Mouse (Mus musculus) myocyte (in vitro differentiated cells): ENCODE results near the gene Slc6a4. TPM values are rescaled to one million over a fixed set of nuclear protein-coding genes. Genes with fewer than 3 reads are reported as not detected.
A peak's percentile ranks its signal among the peaks of the same experiment; 100 is the strongest.

Source experiments
- H3K27me3 ChIP-seq: one replicate; pipeline ENCODE4 v1.6.1; 2011; ENCODE audit not compliant: control insufficient read depth, insufficient read depth, insufficient read length
- H3K36me3 ChIP-seq: one replicate; pipeline ENCODE4 v1.6.1; 2011; ENCODE audit not compliant: control insufficient read depth, insufficient read depth
- H3K4me2 ChIP-seq: one replicate; pipeline ENCODE4 v1.6.1; 2011; ENCODE audit warnings: low read depth, control low read depth
- H3K4me3 ChIP-seq: one replicate; pipeline ENCODE4 v1.5.1; 2011; ENCODE audit warnings: mild to moderate bottlenecking, control low read depth, moderate library complexity
- H3K79me2 ChIP-seq: one replicate; pipeline ENCODE4 v1.6.1; 2011; ENCODE audit not compliant: control insufficient read depth, insufficient read depth
- H3ac ChIP-seq: one replicate; pipeline ENCODE4 v1.6.1; 2011; ENCODE audit not compliant: control insufficient read depth, insufficient read length
- E2F4 ChIP-seq: IDR thresholded peaks from one replicate; pipeline ENCODE4 v1.6.1; 2011; ENCODE audit warnings: mild to moderate bottlenecking, control low read depth, moderate library complexity; ENCODE audit not compliant: insufficient read depth
- MAX ChIP-seq: IDR thresholded peaks from one replicate; pipeline ENCODE4 v1.6.1; 2011; ENCODE audit warnings: low read depth, mild to moderate bottlenecking, control low read depth
- MYOD1 ChIP-seq, 3 experiments: IDR thresholded peaks; one replicate each; pipeline ENCODE4 v1.6.1; 2011; ENCODE audit warnings: control low read depth in 2 of 3, low read depth in 2 of 3, mild to moderate bottlenecking in 2 of 3, moderate library complexity in 1 of 3; ENCODE audit not compliant: insufficient read length in 2 of 3, control insufficient read depth in 1 of 3
- MYOG ChIP-seq, 3 experiments: IDR thresholded peaks; one replicate each; pipeline ENCODE4 v1.6.1; 2011; ENCODE audit warnings: control low read depth in 2 of 3, low read depth in 2 of 3, mild to moderate bottlenecking in 2 of 3; ENCODE audit not compliant: insufficient read length in 2 of 3, control insufficient read depth in 1 of 3, insufficient read depth in 1 of 3
- POLR2A ChIP-seq: IDR thresholded peaks from one replicate; pipeline ENCODE4 v1.6.1; 2011; ENCODE audit warnings: low read depth, mild to moderate bottlenecking, control low read depth, moderate library complexity; ENCODE audit not compliant: insufficient read length
- POLR2AphosphoS2 ChIP-seq: IDR thresholded peaks from one replicate; pipeline ENCODE4 v1.6.1; 2011; ENCODE audit warnings: low read depth, control low read depth; ENCODE audit not compliant: insufficient read length
- REST ChIP-seq: IDR thresholded peaks from one replicate; pipeline ENCODE4 v1.6.1; 2011; ENCODE audit warnings: mild to moderate bottlenecking, control low read depth, moderate library complexity; ENCODE audit not compliant: insufficient read depth, insufficient read length
- SRF ChIP-seq: IDR thresholded peaks from one replicate; pipeline ENCODE4 v1.6.1; 2011; ENCODE audit warnings: low read depth; ENCODE audit not compliant: control insufficient read depth, insufficient read length
- TCF12 ChIP-seq: IDR thresholded peaks from one replicate; pipeline ENCODE4 v1.6.1; 2011; ENCODE audit warnings: mild to moderate bottlenecking, control low read depth; ENCODE audit not compliant: poor library complexity, insufficient read depth, severe bottlenecking
- TCF3 ChIP-seq: IDR thresholded peaks from one replicate; pipeline ENCODE4 v1.6.1; 2011; ENCODE audit warnings: low read depth, control low read depth; ENCODE audit not compliant: insufficient read length
- USF1 ChIP-seq: IDR thresholded peaks from one replicate; pipeline ENCODE4 v1.6.1; 2011; ENCODE audit warnings: low read depth, mild to moderate bottlenecking, control low read depth, moderate library complexity
- polyA plus RNA-seq: library from polyadenylated mRNA; unstranded; fragments of >200 nt; fragmentation: generic; extraction: Trizol; gene quantifications from one replicate; pipeline ENCODE4 v1.2.1, GENCODE M21; 2012; ENCODE audit warnings: missing spikeins

The Slc6a4 gene
- polyA plus RNA-seq, 1 experiment, result not detected

- TF ChIP-seq POLR2AphosphoS2 (no peak), TCF3 (no peak), MAX (no peak), REST (no peak), SRF (no peak), USF1 (no peak), E2F4 (no peak), TCF12 (no peak), MYOG (IDR thresholded peaks at IDR 0.05; ENCODE audit: control insufficient read depth in 1 of 3, insufficient read depth in 1 of 3, insufficient read length in 2 of 3, low read depth in 2 of 3) (no peak), POLR2A (no peak), MYOD1 (IDR thresholded peaks at IDR 0.05; ENCODE audit: control insufficient read depth in 1 of 3, insufficient read length in 2 of 3, low read depth in 2 of 3) (no peak)
- H3K4me3 ChIP-seq, result peak overlapping the region; percentile 99
- no peak overlapping the region for H3K4me2 ChIP-seq
- H3K79me2 ChIP-seq, result peaks cover 23% of the 10 kb centered on the region
- H3K36me3 ChIP-seq, result peaks cover 5% of the 10 kb centered on the region
- no peak overlapping the region for H3ac ChIP-seq
- H3K27me3 ChIP-seq, result peaks cover 11% of the 10 kb centered on the region
Observed at GRCm38 (mm10) chr11:77079361-77079760, 81.0 kb downstream of the Slc6a4 start.

Other genes with a start within 250 kb of the Slc6a4 start
- 16.5 TPM for gene Gosr1, start 235.0 kb upstream of the Slc6a4 start, polyA plus RNA-seq
- gene Cpd, start 151.6 kb upstream of the Slc6a4 start, polyA plus RNA-seq, result 17.6 TPM
- not detected for gene Tmigd1, start 96.4 kb upstream of the Slc6a4 start, polyA plus RNA-seq
- 58.3 TPM for gene Blmh, start 73.8 kb upstream of the Slc6a4 start, polyA plus RNA-seq
- gene Nsrp1, start 79.8 kb downstream of the Slc6a4 start, polyA plus RNA-seq, result 2.9 TPM
- gene Efcab5, start 190.4 kb downstream of the Slc6a4 start, polyA plus RNA-seq, result 0.04 TPM
- 4.8 TPM for gene Ssh2, start 217.7 kb downstream of the Slc6a4 start, polyA plus RNA-seq